Mouse (Mus musculus) right cerebral cortex, postnatal 14 days (tissue): ENCODE data around the gene Trappc6a.

ENCODE experiments used
- DNase-seq: peaks from one replicate; pipeline ENCODE4 v3.0.0; 2022

Trappc6a gene

GRCm38 (mm10) chr7:19508150-19508923, at the start of gene Trappc6a, which contains the start of gene Bloc1s3:
Trappc6a (plus strand) TSS chr7:19508395.
Bloc1s3 (minus strand) TSS chr7:19508367.
- peak; percentile 93 for DNase-seq

GRCm38 (mm10) chr7:19458591-19459111, 49.5 kb upstream of the Trappc6a start, which contains the start of gene Mark4:
Mark4 (minus strand) TSS chr7:19458821.
- DNase-seq, result peak; percentile 77

- no peak for DNase-seq
Measured at GRCm38 (mm10) chr7:19459144-19459870, 48.9 kb upstream of the Trappc6a start.

GRCm38 (mm10) chr7:19460500-19460899, 47.7 kb upstream of the Trappc6a start:
- DNase-seq, result no peak

- DNase-seq, result peak; percentile 79
Measured at GRCm38 (mm10) chr7:19461488-19461887, 46.7 kb upstream of the Trappc6a start.

GRCm38 (mm10) chr7:19462443-19462842, 45.8 kb upstream of the Trappc6a start:
- DNase-seq, result no peak

GRCm38 (mm10) chr7:19462884-19463381, 45.3 kb upstream of the Trappc6a start, which contains the start of gene Exoc3l2:
Exoc3l2 (plus strand) TSS chr7:19463331.
- no peak for DNase-seq

GRCm38 (mm10) chr7:19464367-19465307, 43.6 kb upstream of the Trappc6a start:
- no peak for DNase-seq

DNA sequence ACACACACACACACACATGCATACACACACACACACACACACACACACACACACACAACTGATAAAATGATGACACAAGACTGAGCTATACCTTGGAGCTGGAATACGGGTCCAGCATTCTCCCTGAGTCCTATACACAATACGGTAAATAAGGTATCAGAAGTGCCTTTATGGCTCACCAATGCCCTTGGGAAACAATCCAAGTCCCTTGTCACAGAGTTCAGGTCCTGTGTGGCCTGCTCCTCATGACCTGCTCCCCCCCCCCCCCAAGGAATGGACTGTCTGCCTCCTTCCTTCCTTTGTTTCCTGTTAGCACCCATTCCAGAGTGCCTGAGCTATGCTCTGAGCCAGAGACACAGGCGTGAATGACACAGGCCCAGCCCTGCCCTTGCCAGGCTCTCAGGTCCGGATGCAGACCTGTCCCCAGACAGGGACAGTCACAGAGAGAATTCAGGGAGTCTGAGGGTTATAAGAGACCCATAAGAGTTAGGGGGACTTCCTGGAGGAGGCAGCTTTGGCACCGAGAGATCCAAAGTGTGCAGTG, 41.5 kb upstream of the Trappc6a start:
- DNase-seq, result no peak

DNA sequence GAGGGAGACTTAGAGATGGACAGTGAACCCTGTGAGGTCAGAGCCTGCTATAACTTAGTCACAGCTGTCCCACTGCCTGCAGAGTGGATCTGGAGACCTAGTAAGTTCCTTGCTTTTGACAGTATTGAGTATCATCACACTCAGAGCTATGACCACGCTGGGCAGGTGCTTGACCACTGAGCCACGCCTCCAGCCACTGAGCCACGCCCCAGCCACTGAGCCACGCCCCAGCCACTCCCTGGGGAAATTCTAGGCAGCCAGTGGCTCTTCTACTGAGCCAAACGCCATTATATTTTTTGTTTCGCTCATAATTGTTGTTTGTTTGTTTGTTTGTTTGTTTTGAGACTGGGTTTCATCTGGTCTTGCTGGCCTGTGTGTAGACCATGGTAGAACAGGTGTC, 40.6 kb upstream of the Trappc6a start:
- no peak for DNase-seq

DNA sequence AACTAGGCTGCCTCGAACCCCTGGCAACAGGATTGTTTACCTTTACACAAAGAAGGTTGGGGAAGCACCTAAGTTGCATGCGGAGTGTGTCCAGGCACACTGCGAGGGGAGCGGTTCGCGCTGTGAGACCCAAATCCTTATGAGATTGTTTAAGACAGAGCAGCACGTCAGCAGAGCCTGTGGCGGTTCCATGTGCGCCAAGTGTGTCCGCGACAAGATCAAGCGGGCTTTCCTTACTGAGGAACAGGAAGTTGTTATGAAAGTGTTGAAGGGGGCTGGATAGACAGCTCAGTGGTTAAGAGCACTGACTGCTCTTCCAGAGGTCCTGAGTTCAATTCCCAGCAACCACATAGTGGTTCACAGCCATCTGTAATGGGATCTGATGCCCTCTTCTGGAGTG, 39.9 kb upstream of the Trappc6a start:
- no peak for DNase-seq

GRCm38 (mm10) chr7:19469404-19469803, 38.8 kb upstream of the Trappc6a start:
- no peak for DNase-seq

DNA sequence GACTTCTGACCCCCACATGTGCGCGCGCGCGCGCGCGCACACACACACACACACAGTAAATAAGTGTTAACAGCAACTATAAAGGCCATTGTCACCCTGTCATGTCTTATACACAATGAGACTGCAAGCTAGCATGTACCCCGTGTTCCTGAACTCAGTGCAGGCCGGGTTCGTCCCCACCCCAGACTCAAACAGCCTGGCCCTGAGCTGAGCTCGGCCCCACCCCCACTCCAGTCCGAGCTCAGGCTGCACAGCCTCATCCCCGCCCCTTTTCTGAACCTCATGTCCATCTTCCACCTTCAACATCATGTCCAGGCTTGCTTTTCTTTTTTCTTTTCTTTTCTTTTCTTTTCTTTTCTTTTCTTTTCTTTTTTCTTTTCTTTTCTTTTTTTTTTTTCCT, 37.9 kb upstream of the Trappc6a start:
- DNase-seq, result no peak

GRCm38 (mm10) chr7:19472403-19472802, 35.8 kb upstream of the Trappc6a start:
- DNase-seq, result no peak

GRCm38 (mm10) chr7:19473875-19474443, 34.2 kb upstream of the Trappc6a start:
- DNase-seq, result peak; percentile 87

GRCm38 (mm10) chr7:19477084-19477483, 31.1 kb upstream of the Trappc6a start:
- no peak for DNase-seq

DNA sequence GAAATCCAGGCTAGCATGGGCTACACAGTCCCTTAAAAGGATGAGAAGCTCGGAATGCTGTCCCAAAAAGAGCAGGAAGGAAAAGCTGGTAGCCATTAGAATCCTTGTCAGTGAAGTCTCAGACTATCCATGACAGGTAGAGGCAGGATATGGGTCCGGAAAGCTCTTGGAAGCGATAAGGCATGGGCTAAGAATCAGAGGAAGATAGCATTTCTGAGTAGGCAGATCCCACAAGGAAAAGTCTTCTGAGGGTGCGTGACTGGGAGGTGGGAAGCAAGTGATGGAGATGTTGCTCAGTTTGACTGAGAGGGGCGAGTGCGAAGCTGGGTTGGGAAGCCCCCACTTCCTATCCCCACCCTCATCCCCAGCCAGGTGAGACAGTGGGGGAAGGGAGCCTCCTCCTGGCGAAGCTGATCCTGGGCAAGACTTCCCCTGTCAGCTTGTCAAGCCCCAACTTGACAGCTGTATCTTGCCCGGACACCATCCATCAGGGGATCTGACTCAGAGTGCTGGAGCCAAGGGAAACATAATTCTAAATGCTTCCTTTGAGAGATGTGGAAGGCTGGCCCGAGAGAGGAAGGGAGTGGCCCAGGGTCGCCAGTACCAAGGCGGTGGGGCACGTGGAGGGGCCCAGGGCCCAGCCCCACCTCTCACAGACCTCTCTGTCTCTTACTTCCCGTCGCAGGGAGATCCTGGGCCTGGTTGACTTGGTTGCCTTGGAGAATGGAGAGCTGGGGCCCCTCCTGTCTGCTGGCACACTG, 30.4 kb upstream of the Trappc6a start:
- no peak for DNase-seq

- no peak for DNase-seq
Measured at GRCm38 (mm10) chr7:19483281-19483680, 24.9 kb upstream of the Trappc6a start.

- DNase-seq, result no peak
Measured at GRCm38 (mm10) chr7:19485488-19485887, 22.7 kb upstream of the Trappc6a start.

GRCm38 (mm10) chr7:19486549-19486948, 21.6 kb upstream of the Trappc6a start:
- DNase-seq, result no peak

DNA sequence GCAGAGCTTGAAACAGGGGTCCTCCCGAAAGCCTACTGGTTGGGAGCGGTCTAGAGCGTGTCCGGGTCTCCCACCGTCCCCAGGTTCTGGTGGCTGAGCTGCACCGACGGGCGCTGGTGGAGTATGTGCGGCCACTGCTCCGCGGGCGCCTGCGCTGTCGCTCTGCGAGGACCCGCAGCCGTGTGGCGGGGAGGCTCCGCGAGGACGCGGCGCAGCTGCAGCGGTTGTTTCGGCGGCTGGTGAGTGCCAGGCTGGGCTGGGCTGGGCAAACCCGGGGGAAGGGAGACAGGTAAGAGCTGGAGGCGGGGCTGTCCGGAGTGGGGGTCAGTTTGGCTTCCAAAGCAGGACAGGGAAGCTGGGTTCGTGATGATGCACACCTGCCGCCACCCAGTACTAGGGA, 18.7 kb upstream of the Trappc6a start:
- DNase-seq, result peak; percentile 34
